Mouse (Mus musculus): ENCODE results near the gene Tcn2.

DNA sequence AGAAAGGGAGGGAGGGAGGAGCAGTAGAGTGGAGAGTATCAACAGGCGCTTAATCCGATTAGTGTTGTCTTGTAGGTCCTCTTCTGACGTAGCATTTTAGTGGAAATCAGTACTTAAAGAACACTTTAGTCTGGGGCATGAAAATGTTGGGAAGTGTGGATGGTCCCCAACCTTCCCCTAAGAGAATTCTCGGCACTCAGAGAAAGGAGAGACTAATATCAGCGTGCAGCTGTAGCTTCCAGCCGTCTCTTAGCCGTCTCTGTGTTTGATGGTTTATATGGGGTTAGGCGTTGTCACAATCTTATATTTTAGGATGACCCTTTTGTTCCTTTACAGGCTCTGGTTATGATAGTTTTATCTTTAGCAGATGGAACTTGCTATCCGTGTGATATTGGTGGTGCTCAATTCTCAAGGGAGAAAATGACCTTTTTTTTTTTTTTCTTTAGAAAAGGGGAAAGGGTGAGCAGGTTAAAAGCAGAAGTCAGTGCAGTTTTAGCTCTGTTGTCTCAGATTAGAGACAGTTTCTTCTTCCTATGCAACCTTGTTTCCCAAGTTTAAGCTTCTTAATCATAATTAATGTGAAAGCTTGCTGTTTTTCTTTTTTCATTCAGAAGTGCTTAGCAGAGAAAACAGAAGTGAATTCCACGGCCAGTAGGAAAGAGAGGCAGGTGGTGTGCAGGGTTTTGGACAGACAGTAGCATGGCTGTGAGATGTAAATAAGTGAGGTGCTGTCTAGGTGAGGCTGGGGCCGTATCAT, 32.6 kb upstream of the Tcn2 start:
- TF ChIP-seq CTCF (IDR thresholded peaks at IDR 0.05; ENCODE audit: low read depth, low read length) (no peak), GATA2 (IDR thresholded peaks at IDR 0.05; ENCODE audit: borderline replicate concordance, low read depth, low read length) (no peak), POLR2AphosphoS5 (IDR thresholded peaks at IDR 0.05; ENCODE audit: insufficient replicate concordance, low read depth, low read length) (no peak)

Data from G1E (cell line).